Mouse (Mus musculus) cortical plate, adult 2 months (tissue): ENCODE measurements at regions not wholly inside any gene's neighbourhood (a gene's known extent, or its start where the extent isn't known, plus 50 kb on each side); places are given as distances from the start of the nearest gene placed in this dataset.

Source experiments
- CTCF ChIP-seq: fragments of 200-500 bp; IDR thresholded peaks from 2 replicates; pipeline ENCODE4 v1.5.1; 2011; ENCODE audit warnings: mild to moderate bottlenecking, control low read depth, low read length; ENCODE audit not compliant: insufficient read depth; ENCODE audit errors: extremely low read depth
- POLR2A ChIP-seq: fragments of 200-500 bp; IDR thresholded peaks from 2 replicates; pipeline ENCODE4 v1.6.1; 2011; ENCODE audit warnings: mild to moderate bottlenecking, low read length, control low read depth; ENCODE audit not compliant: insufficient read depth; ENCODE audit errors: extremely low read depth

- TF ChIP-seq POLR2A: no peak
- no peak for TF ChIP-seq CTCF
These were observed 248.3 kb downstream of the Cryba4 start for GRCm38 (mm10) chr5:112004041-112004440.
